Mouse (Mus musculus) C2C12 (cell line): Measurements from ENCODE around the gene Adprh.

Experiments
- CTCF ChIP-seq: IDR thresholded peaks from one replicate; pipeline ENCODE4 v1.5.1; 2011; ENCODE audit not compliant: control insufficient read depth, insufficient read depth, insufficient read length
- MAX ChIP-seq: IDR thresholded peaks from one replicate; pipeline ENCODE4 v1.6.1; 2011; ENCODE audit warnings: mild to moderate bottlenecking, control low read depth
- USF1 ChIP-seq: IDR thresholded peaks from one replicate; pipeline ENCODE4 v1.6.1; 2011; ENCODE audit warnings: low read depth, mild to moderate bottlenecking, control low read depth, moderate library complexity

- TF ChIP-seq MAX (no peak), CTCF (no peak), USF1 (no peak)
Observed at GRCm38 (mm10) chr16:38472507-38472873, 20.0 kb upstream of the Adprh start.
